Mouse (Mus musculus) intestine, embryonic 15.5 days (tissue): ENCODE data around the gene Galp. TPM values are rescaled to one million over a fixed set of nuclear protein-coding genes. Genes with fewer than 3 reads are reported as not detected.
"Not testable (repeated sequence)": the region's sequence is repeated elsewhere in the genome, so short reads cannot be mapped to it uniquely, and the experiment has no call there.

Experiments used
- ATAC-seq: fragments of 200-750 bp; cut with Nextera tagmentation; 2 replicates; pipeline ENCODE4 v1.8.0; 2017; ENCODE audit warnings: moderate TSS enrichment, moderate library complexity
- H3K27ac ChIP-seq: fragments of 300-500 bp; sonication (generic); 2 replicates; pipeline ENCODE4 v1.5.1; 2015; ENCODE audit warnings: mild to moderate bottlenecking, inconsistent platforms
- H3K27me3 ChIP-seq: fragments of 300-500 bp; sonication (generic); replicated peaks from 2 replicates; pipeline ENCODE4 v1.6.1; 2015; ENCODE audit warnings: inconsistent platforms
- H3K36me3 ChIP-seq: fragments of 300-500 bp; sonication (generic); 2 replicates; pipeline ENCODE4 v1.6.1; 2015; ENCODE audit warnings: inconsistent platforms
- H3K4me1 ChIP-seq: fragments of 300-500 bp; sonication (generic); replicated peaks from 2 replicates; pipeline ENCODE4 v1.6.1; 2015; ENCODE audit warnings: inconsistent platforms
- H3K4me2 ChIP-seq: fragments of 300-500 bp; sonication (generic); replicated peaks from 2 replicates; pipeline ENCODE4 v1.6.1; 2015; ENCODE audit warnings: mild to moderate bottlenecking, inconsistent platforms
- H3K4me3 ChIP-seq: fragments of 300-500 bp; sonication (generic); replicated peaks from 2 replicates; pipeline ENCODE4 v1.5.1; 2015; ENCODE audit warnings: inconsistent platforms
- H3K9ac ChIP-seq: fragments of 300-500 bp; sonication (generic); 2 replicates; pipeline ENCODE4 v1.6.1; 2015; ENCODE audit warnings: inconsistent platforms
- H3K9me3 ChIP-seq: fragments of 300-500 bp; sonication (generic); 2 replicates; pipeline ENCODE4 v1.6.1; 2016; ENCODE audit warnings: inconsistent platforms
- WGBS: fragments of 180-500 bp; shearing (Covaris S2); methylation state at CpG from one replicate; pipeline ENCODE4 v1.1.7; 2015; 5-methylcytosine and 5-hydroxymethylcytosine counted together
- polyA plus RNA-seq: library from polyadenylated mRNA; unstranded; fragments of >200 nt; fragmentation: Nextera tagmentation; extraction: Ambion mirVana; gene quantifications from 2 replicates; pipeline ENCODE4 v1.2.1, GENCODE M21; 2015

Galp gene
- polyA plus RNA-seq, 1 experiment from 2014 or later, result not detected

DNA sequence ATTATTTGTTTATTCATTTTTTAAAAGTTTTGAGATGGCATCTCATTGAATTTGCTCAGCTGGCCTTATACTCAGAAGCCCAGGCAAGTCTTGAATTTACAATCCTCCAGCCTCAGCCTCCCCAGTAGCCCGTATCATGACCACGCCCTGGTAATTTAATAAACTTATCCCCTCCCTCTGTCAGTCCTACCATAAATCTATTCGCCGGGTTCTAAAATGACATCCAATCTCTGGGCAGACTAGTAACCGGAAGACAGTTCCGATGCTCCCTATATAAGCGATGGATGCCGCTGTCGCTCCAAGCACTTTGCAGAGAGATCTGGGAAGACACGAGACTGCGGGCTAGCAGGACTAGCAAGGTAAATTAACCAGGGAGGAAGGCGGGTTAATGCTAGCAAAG, 25.1 kb downstream of the Galp start, which contains the start of gene Zscan5b:
Zscan5b (plus strand) TSS at position 301 of the 400 bp plus-strand sequence.
- Histone ChIP-seq H3K9ac (no peak within 1 kb of the TSS), H3K4me2 (no peak within 1 kb of the TSS), H3K4me3 (no peak within 1 kb of the TSS), H3K4me1 (no peaks in the 10 kb centered on the region), H3K36me3 (no peaks in the 10 kb centered on the region), H3K9me3 (no peaks in the 10 kb centered on the region), H3K27me3 (no peaks in the 10 kb centered on the region), H3K27ac (no peak within 1 kb of the TSS)
- WGBS, result 93% methylated on average over 12 of the region's 12 CpGs
- ATAC-seq, result no peak

DNA sequence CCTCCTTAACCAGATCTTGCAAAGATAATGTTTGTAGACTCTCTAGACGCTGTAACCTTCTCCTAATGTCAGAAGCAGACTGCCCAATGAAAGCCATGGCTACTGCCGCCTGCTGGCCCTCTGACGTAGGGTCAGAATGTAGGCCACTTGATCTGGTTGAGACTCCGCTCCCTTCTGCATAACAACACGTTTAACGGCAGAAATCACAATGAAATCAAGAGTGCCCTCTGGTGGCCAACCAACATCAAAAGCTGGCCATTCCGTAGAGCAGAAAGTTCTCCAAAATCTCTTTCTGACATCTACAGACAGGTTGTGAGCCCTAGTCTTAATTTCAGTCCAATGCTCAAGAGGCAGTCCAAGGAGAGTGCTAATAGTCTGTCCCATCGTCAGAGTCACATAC, 31.6 kb downstream of the Galp start:
- not testable (repeated sequence) for H3K4me3 ChIP-seq, H3K27ac ChIP-seq, ATAC-seq, H3K9me3 ChIP-seq, H3K9ac ChIP-seq, H3K36me3 ChIP-seq, H3K4me2 ChIP-seq, H3K27me3 ChIP-seq, H3K4me1 ChIP-seq
- 55% methylated on average over 8 of the region's 8 CpGs for WGBS

DNA sequence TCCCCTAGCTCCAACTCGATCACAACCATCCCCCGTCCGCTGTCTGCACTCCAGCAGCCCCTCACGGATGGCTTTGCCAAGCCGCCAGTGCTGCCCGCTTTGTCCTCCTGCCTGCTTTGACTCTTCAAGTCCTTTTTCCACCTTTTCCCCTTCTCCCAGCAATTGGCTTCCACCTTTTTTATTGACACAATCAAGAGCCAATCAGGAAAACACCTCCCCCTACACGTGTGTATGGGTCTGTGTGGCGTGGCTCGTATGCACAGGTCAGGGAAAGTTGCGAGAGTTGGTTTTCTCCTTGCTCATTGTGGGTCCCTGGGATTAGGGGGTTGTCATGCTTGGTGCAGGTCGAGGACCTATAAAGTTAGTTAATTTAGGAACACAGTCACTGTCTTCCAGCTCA, 42.9 kb downstream of the Galp start:
- 46% methylated on average over 11 of the region's 11 CpGs for WGBS
- ATAC-seq, result no peak

DNA sequence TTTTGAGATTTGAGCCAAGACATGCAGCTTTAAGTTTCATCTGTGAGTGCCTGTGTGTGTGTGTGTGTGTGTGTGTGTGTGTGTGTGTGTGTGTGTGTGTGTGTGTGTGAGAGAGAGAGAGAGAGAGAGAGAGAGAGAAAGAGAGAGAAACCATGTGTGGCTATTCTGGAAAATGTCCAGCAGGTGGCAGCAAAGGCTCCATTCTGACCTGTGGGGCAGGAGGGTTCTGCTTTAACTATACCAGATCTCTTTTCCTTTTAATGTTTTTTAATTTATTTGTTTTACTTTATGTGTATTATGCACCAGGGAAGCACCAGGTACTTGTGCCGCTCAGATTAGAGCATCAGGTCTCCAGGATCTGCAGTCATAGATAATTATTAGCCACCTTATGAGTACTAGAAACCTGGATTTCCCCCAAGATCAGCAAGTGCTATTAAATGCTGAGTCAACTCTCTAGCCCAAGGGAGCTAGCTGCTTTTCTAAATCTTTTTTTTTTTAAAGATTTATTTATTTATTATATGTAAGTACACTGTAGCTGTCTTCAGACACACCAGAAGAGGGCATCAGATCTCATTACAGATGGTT, 44.0 kb downstream of the Galp start:
- H3K27ac ChIP-seq, H3K4me2 ChIP-seq, H3K9me3 ChIP-seq, H3K4me3 ChIP-seq, H3K4me1 ChIP-seq, H3K9ac ChIP-seq, H3K27me3 ChIP-seq, H3K36me3 ChIP-seq: not testable (repeated sequence)
- 22% methylated on average over 1 of the region's 1 CpGs for WGBS
- peak; percentile 55; the same call in 1 of the 2 replicates for ATAC-seq

More for the DNA sequence above, 42.9 kb downstream of the Galp start:
- H3K9ac ChIP-seq, result no peak overlapping the region
- H3K4me2 ChIP-seq, result no peak overlapping the region
- no peaks in the 10 kb centered on the region for H3K4me1 ChIP-seq
- no peaks in the 10 kb centered on the region for H3K36me3 ChIP-seq
- no peaks in the 10 kb centered on the region for H3K27me3 ChIP-seq
- H3K27ac ChIP-seq, result no peak overlapping the region
- H3K4me3 ChIP-seq, result no peak overlapping the region
- H3K9me3 ChIP-seq, result no peaks in the 10 kb centered on the region

DNA sequence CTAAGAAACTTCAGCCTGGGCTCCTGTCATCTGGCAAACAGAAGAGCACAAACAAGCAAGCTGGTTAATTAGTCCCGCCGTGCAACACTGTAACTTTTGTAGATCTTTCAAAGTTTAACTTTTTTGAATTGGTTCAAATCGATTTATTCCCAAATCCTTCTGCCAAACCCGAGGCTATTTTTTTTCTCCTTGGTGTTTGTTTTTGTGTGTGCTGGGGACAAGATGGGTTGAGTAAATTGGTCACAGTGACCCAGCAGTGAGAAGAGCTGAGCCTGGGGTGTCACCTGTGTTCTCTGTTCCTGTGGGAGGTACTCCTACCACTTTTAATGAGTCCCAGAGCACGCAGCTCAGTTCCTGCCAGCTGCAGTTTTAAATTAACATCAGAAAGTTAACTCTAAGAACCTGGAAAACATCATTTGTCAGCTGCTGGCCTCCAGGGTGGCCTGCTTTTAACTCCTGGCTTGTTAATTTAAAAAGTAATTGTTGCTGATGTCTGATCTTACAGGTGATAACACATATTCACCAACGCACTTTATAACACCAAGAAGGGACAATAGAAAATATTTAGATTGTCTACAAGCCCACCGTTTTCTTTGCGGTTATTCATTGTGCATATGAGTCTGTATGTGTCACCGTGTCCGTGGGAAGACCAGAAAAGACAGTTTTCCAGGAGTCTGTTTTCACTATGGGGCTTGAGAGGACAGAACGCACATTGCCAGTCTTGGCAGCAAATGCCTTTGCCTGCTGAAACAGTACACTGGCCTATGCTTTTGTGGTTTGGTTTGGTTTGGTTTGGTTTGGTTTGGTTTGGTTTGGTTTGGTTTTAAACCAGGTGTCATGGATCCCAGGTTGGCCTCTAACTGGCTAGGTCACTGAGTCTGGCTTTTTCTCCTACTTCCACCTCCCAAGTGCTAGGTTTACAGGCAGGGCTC, 47.7 kb downstream of the Galp start:
- 35% methylated on average over 11 of the region's 11 CpGs for WGBS
- Histone ChIP-seq H3K9me3 (no peaks in the 10 kb centered on the region), H3K4me1 (no peaks in the 10 kb centered on the region), H3K9ac (no peak overlapping the region), H3K27ac (no peak overlapping the region), H3K4me2 (no peak overlapping the region), H3K36me3 (no peaks in the 10 kb centered on the region), H3K27me3 (no peaks in the 10 kb centered on the region), H3K4me3 (no peak overlapping the region)
- ATAC-seq, result no peak

DNA sequence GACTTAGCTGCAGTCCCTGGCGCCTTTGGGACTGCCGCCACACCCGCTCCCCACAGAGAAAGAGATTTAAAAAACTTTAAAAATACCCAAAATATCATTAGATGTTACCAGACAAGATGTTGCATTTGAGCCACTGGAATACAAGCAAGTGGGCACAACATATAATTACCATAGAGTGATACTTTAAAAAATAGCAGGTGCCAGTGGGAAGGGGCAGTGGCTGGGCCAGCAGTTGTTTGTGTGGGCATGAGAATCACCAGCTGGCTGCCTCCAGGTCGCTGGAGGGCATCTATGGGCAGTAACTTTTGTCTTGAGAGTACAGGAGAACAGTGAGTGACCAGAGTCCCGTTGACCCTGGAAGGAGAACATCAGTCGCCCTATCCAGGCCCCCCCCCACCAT, 55.5 kb downstream of the Galp start, which contains the start of gene Epp13:
Epp13 (plus strand) TSS at position 301 of the 400 bp plus-strand sequence.
- Histone ChIP-seq H3K4me1 (no peaks in the 10 kb centered on the region), H3K27ac (no peak within 1 kb of the TSS), H3K4me3 (no peak within 1 kb of the TSS), H3K4me2 (no peak within 1 kb of the TSS), H3K9me3 (no peaks in the 10 kb centered on the region), H3K27me3 (no peaks in the 10 kb centered on the region), H3K9ac (no peak within 1 kb of the TSS), H3K36me3 (no peaks in the 10 kb centered on the region)
- no peak for ATAC-seq
- WGBS, result 80% methylated on average over 6 of the region's 6 CpGs

DNA sequence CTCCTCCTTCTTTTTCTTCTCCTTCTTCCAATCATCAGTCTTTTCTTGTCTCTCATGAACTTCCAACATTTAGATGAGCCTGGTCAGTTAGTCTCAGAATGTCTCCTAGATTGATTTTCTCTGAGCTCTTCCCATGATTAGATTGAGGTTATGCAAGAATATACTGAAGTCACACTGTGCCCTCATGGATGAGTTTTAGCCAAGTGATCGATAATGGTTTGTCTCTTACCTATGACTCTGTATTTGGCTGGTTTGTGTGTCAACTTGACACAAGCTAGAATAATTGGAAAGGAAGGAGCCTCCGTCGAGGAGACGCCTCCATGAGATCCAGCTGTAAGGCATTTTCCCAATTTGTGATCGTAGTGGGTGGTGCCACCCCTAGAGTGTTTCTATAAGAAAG, 57.6 kb downstream of the Galp start:
- Histone ChIP-seq H3K9me3 (no peaks in the 10 kb centered on the region), H3K4me3 (no peak overlapping the region), H3K4me1 (no peaks in the 10 kb centered on the region), H3K27me3 (no peaks in the 10 kb centered on the region), H3K4me2 (no peak overlapping the region), H3K9ac (no peak overlapping the region), H3K27ac (no peak overlapping the region), H3K36me3 (no peaks in the 10 kb centered on the region)
- 93% methylated on average over 5 of the region's 5 CpGs for WGBS
- ATAC-seq, result no peak

DNA sequence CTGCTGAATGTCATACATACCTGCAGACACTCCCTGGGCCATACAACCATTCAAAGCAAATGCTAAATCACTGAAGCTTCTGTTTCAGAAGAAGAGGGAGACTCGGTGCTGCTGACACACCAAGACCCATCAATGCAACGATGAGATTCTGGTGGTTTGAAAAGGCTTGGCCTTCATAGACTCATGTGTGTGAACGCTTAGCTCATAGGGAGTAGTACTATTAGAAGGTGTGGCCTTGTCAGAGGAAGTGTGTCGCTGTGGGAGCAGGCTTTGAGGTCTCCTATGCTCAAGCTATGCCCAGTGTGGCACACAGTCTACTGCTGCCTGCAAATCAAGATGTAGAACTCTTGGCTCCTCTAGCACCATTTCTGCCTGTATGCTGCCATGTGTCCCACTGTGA, 60.5 kb downstream of the Galp start:
- 81% methylated on average over 4 of the region's 4 CpGs for WGBS

DNA sequence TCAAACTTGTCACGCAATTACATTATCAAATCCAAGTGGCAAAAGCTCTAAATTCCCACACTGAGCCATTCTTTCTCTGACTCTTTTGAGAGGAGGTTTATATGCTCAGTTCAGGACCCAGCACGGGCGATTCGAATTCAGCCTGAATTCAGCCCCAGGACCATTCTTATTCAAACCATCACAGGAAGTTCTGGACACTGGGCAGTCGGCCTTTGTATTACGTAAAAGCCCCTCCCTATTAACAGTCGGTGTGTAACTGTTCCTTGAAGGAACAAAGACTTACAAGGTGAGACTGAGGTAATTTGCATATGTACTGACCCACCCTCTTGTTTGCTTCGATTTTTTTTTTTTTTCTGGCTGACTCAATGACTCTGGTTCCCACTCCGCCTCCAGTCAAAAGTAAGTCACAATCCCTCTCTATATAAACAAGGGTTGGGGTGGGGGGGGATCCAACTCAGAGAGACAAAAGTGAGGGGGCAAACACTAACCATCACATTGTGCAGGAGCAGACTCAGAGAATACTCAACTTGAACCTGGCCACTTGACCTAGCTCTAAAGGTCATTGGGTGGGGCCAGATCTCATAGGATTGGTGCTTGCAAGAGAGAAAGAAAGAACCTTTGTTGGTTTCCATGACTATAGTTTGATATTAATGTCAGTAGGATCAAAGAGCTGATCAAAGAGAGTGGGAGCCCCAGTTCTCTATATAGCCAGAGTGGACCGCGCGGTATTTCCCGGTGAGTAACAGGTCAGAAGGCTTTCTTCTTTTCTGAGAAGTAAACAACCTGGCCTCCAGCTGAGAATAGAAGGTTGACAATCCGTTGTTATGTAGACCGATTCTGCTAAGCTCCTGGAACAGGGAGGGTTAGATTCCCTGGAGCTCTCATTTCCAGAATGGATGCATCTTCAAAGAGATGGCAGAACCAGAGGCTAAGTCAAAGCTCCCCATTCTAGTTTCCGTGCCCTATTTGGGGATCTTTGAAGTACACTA, 61.6 kb downstream of the Galp start:
- no peaks in the 10 kb centered on the region for H3K36me3 ChIP-seq
- H3K4me1 ChIP-seq, result no peaks in the 10 kb centered on the region
- no peak overlapping the region for H3K4me2 ChIP-seq
- H3K9me3 ChIP-seq, result no peaks in the 10 kb centered on the region
- H3K9ac ChIP-seq, result no peak overlapping the region
- ATAC-seq, result no peak
- no peak overlapping the region for H3K4me3 ChIP-seq
- WGBS, result 41% methylated on average over 16 of the region's 16 CpGs
- H3K27me3 ChIP-seq, result no peaks in the 10 kb centered on the region
- no peak overlapping the region for H3K27ac ChIP-seq

More for the DNA sequence above, 60.5 kb downstream of the Galp start:
- Histone ChIP-seq H3K27ac (no peak overlapping the region), H3K27me3 (no peaks in the 10 kb centered on the region), H3K36me3 (no peaks in the 10 kb centered on the region), H3K4me2 (no peak overlapping the region), H3K4me1 (no peaks in the 10 kb centered on the region), H3K9me3 (no peaks in the 10 kb centered on the region), H3K9ac (no peak overlapping the region), H3K4me3 (no peak overlapping the region)
- no peak for ATAC-seq

DNA sequence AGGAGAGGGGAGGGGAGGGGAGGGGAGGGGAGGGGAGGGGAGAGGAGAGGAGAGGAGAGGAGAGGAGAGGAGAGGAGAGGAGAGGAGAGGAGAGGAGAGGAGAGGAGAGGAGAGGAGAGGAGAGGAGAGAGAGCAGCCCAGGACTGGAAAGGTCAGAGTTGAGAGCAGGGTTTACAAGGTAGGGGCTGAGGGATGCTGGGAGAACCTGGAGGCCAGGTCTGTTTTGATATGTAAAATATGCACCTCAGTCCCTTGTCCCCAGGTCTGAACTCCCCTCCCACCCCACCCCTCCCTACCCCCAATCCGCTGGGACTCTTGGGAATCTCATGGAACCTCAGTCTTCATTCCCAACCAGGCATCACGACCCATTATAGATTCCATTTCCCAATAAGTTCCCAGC, 63.1 kb downstream of the Galp start:
- H3K36me3 ChIP-seq, H3K4me1 ChIP-seq, H3K27me3 ChIP-seq, H3K27ac ChIP-seq, H3K9ac ChIP-seq, ATAC-seq, H3K4me2 ChIP-seq, H3K9me3 ChIP-seq, H3K4me3 ChIP-seq: not testable (repeated sequence)
- WGBS, result 61% methylated on average over 2 of the region's 2 CpGs

DNA sequence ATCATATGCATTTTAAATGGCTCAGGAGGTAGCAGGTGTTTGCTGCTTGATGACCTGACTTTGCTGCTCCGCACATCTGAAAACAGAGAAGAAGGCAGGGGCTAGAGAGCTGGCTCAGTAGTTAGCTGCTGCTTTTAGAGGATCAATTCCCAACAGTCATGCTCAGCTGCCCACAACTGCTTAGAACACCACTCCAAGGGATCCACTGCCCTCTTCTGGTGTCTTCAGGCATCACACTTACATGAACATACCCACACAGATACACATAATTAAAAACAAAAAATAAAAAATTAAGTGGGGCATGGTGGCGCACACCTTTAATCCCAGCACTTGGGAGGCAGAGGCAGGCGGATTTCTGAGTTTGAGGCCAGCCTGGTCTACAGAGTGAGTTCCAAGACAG, 65.2 kb downstream of the Galp start:
- Histone ChIP-seq H3K9ac (no peak overlapping the region), H3K4me1 (no peaks in the 10 kb centered on the region), H3K9me3 (no peaks in the 10 kb centered on the region), H3K36me3 (no peaks in the 10 kb centered on the region), H3K4me2 (no peak overlapping the region), H3K27ac (no peak overlapping the region), H3K27me3 (no peaks in the 10 kb centered on the region), H3K4me3 (no peak overlapping the region)
- no peak for ATAC-seq
- 77% methylated on average over 3 of the region's 3 CpGs for WGBS

DNA sequence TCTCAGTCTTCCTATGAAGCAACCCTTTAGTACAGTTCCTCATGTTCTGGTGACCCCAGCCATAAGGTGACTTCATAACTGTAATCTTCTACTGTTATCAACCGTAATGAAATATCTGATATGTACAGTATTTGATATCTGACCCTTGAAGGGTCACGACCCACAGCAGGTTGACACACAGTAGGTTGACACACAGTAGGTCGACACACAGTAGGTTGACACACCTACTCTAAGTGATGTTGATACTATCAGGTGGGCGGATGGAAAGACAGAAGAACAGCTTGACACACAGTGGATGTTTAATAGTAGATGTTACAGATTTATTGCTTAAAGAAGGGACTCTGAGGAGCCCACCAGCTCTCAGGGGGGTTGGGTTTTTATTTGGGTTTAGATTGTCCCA, 66.1 kb downstream of the Galp start:
- Histone ChIP-seq H3K4me1 (no peaks in the 10 kb centered on the region), H3K36me3 (no peaks in the 10 kb centered on the region), H3K27me3 (no peaks in the 10 kb centered on the region), H3K27ac (no peak overlapping the region), H3K9ac (no peak overlapping the region), H3K4me3 (no peak overlapping the region), H3K4me2 (no peak overlapping the region), H3K9me3 (no peaks in the 10 kb centered on the region)
- WGBS, result 78% methylated on average over 4 of the region's 4 CpGs
- ATAC-seq, result no peak
